Mouse (Mus musculus) adrenal gland, postnatal 0 days (tissue): ENCODE data around the gene Bmi1. TPM values are rescaled to one million over a fixed set of nuclear protein-coding genes. Genes with fewer than 3 reads are reported as not detected.

Experiments used
- polyA plus RNA-seq: library from polyadenylated mRNA; unstranded; fragments of >200 nt; fragmentation: Nextera tagmentation; extraction: Ambion mirVana; gene quantifications from 2 replicates; pipeline ENCODE4 v1.2.1, GENCODE M21; 2015

Gene Bmi1
- polyA plus RNA-seq: 10.4 and 12.6 TPM in 2 replicates

DNA sequence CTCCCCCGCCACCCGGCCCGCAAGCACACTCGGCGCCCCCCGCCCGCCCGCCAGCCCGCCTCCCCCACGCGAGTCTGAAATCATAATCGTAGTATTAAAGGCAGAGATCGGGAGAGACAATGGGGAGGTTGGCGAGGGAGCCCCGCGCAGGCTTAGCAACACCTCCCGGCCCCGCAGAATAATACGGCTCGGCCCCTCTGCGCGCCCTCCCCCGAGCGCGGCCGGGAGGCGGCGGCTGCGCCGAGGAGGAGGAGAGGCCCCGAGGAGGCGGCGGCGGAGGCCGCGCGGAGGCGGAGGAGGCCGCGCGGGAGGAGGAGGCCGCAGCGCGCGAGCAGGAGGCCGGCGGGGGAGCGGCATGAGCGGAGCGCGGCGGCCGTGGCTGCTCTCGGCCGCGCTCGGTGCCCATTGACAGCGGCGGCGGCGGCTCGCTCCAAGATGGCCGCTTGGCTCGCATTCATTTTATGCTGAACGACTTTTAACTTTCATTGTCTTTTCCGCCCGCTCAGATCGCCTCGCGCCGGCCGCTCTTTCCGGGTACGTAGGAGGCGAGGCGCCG is at the start of gene Bmi1:
Gene Bmi1 (plus strand): TSS at position 83 of the 556 bp plus-strand sequence.

DNA sequence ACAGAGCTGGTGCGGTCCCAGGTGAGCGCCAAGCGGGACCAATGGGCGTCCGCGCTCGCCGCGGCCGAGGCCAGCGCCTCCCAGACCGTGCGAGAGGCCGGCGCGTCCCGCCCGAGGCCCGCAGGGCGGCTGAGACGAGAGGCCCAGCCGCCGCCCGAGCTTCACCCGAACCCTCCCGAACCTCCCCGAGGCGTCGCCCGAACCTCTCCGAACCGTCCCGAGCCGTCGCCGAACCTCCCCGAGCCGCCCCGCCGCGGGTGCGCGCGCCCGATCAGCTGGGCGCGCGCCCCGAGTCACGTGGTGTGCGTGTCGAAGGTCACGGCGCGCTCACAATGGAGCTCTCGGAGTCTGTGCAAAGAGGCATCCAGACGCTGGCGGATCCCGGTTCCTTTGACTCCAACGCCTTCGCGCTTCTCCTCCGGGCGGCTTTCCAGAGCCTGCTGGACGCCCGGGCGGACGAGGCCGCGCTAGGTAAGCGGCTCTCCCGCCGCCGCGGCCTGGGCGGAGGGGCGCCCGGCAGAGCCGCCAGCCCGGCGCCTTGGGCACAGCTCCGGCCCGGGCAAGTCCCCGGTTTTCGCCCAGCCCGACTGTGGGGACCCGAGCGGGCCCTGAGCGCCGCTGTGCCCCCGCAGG is 4.6 kb upstream of the Bmi1 start, which contains the start of gene Commd3:
Gene Commd3 (plus strand): TSS at position 252 of the 633 bp plus-strand sequence.

DNA sequence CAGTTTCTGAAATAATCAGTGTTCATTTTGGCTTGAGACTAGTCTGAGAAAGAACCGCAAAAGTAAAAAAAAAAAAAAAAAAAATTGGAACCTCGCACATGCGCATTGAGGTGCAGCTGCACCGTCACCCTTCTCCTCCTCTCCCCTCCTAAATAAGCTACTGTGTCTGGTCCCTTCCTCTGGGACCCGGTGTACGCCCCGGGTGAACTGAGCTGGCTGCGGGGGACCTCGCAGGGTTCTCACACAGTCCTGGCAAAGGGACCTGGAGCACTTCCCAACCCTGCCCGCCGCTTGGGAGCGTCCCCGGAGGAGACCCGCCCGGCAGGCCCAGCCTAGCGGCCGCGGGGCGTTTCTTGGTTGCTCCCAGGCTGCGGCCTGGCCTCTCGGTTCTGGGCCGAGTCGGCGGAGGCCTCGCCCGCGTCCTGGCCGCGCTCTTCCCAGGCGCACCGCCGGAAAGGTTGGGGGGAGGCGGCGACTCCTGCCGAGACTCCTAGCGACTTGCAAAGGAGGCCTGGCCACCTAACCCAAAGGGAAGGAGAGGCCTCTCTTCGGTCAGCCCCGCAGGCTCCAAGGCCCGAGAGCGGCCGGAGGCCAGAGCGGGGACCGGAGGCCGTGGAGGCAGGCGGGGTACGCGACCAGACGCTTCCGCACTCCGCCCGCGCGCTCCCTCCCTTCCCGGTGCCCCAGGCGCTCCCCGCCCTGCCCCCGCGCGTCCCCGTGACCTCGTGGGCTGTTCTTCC is 17.2 kb downstream of the Bmi1 start, which contains the start of gene Spag6:
Gene Spag6 (plus strand): TSS at position 162 of the 740 bp plus-strand sequence.

Other genes with a start within 250 kb of the Bmi1 start
- gene Commd3, start 4.6 kb upstream of the Bmi1 start, polyA plus RNA-seq: 271 and 337 TPM in 2 replicates
- 0.05 and 0.30 TPM in 2 replicates for gene Spag6, start 17.0 kb downstream of the Bmi1 start, polyA plus RNA-seq